Mouse (Mus musculus) layer of hippocampus, adult 8-10 months (tissue): ENCODE results near the gene Gm17359. TPM values are rescaled to one million over a fixed set of nuclear protein-coding genes. Genes with fewer than 3 reads are reported as not detected.

Experiments used
- DNase-seq, 2 experiments: peaks; one replicate each; pipeline ENCODE4 v3.0.0; 2022; ENCODE audit warnings: low spot score in 2 of 2
- total RNA-seq, 4 experiments: library from RNA; stranded (reverse); gene quantifications; 2 replicates each; pipeline ENCODE4 v1.2.4; 2022

Gene Gm17359
- not detected for total RNA-seq

GRCm38 (mm10) chr3:79336044-79336766 is at the start of gene Gm17359:
Gene Gm17359 (plus strand): TSS chr3:79336661.
- no peak for DNase-seq

- DNase-seq: peak; percentile 93 to 95
These were observed 49.3 kb upstream of the Gm17359 start for GRCm38 (mm10) chr3:79287108-79287576.

GRCm38 (mm10) chr3:79287699-79288458 is 48.6 kb upstream of the Gm17359 start:
- peak in 1 of 2 experiments; percentile 27 for DNase-seq

DNA sequence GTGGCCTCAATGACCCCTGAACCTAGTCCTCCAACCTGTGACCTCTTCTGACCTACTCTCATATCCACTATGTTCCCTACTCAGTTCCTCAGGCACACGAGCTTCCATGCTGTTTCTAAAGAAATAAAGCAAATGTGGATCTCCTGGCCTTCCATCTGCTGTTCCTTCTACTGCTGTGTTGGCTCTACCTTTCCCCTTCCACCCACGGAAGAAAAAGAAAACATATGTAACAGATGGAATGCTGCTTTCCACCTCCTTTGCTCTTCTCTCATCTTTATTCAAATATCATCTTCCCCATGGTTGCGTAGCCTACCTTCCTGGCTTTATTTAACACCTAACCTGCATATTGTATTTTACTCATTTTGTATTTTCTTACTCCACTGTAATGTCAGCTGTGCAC is 47.4 kb upstream of the Gm17359 start:
- peak; percentile 25 to 45 for DNase-seq

DNA sequence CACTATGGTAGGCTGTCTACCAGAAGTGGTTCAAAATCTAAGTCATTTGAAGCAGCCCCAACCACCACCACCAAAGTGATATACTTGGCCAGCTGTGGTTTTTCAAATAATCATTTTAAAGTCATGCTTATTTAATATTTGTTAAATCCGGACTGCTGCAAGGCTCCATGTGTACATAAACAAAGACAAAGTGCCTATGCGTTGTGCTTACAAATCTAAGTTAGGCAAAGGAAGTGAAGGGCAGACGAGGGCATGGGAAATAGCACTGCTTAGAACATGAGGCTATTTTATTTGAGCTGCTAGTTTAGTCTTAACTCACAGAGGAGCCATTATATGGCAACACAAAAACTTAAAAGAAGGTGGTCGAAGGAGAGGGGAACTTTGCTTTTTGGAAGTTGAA is 43.4 kb upstream of the Gm17359 start:
- no peak for DNase-seq

- DNase-seq: no peak
These were observed 41.8 kb upstream of the Gm17359 start for GRCm38 (mm10) chr3:79294701-79295100.

DNA sequence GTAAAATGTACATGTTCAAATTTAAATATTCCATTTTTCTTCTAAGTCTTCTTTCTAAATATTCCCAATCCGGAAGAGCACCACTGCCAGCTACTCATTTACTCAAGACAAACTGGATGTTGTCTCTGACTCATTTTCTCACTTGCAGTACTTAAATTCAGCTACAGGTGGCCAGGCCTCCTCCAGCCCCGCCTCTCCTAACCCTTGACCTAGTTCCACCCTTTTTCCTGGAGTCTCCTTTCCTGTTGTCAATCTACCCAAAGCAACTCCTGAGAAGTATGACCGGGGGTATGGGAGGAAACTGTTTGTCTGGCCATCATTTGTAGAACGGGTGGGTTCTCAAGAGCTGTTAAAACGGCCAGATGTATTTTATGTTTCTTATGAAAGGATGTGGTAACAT is 40.4 kb upstream of the Gm17359 start:
- no peak for DNase-seq

- no peak for DNase-seq
These were observed 39.9 kb upstream of the Gm17359 start for GRCm38 (mm10) chr3:79296586-79296985.

DNA sequence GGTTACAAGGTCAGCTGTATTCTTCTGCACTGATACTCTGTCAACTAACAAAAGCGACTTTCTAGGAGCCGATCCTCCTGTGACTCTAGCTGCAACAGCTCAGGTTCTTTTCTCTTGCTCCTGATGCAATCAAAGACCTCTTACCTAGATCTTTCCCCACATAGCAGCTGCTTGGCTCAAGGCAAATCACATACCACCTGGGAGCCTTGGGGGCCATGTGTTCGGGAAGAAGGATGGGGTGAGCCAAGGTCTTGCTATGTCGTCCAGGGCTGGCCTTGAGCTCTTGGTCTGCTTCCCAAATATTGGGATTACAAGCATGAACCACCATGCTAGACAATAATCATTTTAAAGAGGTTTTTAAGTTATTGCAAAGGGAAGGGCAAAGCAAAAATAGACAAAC is 39.2 kb upstream of the Gm17359 start:
- no peak for DNase-seq

- no peak for DNase-seq
These were observed 37.1 kb upstream of the Gm17359 start for GRCm38 (mm10) chr3:79299401-79299800.

- no peak for DNase-seq
These were observed 27.9 kb upstream of the Gm17359 start for GRCm38 (mm10) chr3:79308605-79309004.

- no peak for DNase-seq
These were observed 26.3 kb upstream of the Gm17359 start for GRCm38 (mm10) chr3:79310184-79310583.

DNA sequence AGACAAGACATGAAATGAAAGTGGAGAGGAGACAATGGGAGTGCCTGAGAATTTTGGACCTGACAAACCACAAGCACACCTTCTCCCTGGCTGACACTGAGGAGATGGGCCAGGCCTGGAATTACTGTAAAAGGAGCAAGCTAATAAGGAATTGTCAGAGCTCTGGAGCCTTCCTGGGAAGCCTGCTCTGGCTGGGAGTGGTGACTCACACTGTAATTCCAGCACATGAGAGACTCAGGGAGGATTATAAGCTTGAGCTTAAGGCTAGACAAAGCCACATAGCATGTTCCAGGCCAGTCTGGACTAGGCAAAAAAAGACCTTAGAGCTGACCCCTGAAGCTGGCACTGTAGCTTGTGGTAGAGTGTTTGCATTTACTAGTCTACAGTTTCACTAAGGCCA is 24.6 kb upstream of the Gm17359 start:
- no peak for DNase-seq

- DNase-seq: peak; percentile 74 to 82
These were observed 22.3 kb upstream of the Gm17359 start for GRCm38 (mm10) chr3:79314006-79314698.

DNA sequence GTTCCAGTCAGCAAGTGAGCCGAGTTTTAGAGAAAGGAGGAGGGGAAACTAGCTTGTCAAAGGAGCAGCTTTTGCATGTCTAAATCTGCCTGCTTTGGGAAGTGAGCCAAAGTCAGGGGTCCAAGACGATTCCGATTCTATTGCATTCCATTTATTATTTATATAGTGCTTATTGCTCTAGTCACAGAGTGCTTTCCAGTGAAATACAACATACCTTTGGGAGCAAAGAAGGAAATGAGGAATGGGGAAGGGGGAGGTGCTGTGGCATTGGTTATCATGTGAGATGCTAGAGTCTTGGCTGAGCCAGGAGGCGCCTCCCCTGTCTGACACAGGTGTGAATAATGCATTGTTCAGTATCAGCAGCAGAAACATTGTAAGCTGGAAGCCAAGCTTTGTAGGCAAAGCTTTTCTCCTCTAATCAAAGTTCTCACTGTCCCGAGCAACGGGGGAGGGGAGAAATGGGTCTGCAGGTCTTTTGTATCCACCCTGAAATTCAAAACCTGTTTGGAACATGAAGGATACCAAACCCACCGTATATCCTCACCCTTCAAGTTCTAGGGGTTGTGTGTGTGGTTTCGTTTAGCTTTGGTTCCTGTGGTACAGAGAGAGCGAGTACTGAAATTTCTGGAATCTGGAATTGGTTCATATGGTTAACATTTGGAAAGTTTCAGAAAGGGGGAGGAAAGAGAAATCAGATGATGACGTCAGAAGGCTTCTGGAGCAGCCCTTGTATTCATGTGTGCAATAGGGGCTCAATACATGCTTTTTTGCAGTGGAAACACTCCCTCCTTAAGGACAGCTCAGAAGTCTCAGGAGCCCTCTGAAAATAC is 11.5 kb upstream of the Gm17359 start:
- DNase-seq: no peak

DNA sequence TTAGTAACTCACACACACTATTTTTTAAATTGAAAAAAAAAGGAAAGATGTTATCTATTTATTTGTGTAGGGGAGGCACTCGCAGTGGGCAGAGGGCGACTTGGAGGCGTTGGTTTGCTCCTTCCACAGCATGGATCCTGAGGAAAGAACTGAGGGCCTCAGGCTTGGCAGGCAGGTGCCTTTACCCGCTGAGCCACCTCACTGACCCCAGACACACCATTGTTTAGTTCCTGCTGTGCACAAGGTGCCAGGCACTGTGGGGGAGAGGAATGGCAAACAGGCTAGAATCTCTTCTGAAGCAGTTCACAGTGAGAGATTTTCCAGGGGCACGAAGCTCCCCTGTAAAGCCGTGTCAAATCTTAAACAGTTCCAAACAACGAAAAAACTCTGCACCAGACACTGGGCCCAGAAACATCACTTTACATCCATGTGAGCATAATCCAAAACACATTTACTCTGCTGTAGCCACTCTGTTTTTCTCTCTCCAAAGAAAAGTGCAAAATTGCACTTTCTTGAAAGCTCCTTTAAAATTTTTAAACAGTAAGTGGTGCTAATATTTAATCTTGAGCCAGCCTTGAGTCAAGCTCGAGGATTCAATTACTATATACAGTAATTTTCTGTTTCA is 6.7 kb upstream of the Gm17359 start:
- no peak for DNase-seq

GRCm38 (mm10) chr3:79333051-79333450 is 3.4 kb upstream of the Gm17359 start:
- DNase-seq: no peak

DNA sequence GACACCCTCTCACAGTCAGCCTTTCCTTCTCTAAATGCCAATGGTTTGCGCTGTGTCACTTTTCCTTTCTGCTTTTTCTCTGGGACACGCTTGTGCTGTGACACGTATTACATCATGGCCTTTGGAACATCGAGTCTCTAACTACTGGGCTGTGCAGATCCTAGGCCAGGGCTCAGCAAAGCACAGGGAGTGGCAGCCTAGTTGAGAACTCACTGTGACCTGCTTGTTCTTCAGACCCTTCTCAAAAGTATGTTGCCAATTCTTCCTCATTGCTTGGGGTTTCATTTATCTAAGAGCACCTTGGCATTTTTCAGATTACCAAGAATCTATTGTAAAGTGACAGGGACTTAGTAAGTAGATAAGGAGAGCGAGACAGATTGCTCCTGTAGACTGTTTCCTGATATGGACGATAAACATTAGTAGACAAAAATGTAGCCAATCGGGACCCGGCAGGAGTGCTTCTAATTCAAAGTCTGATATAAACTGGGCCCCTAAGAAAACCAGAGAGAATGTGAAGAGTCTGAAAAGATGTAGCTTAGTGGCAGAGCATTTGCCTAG is 2.7 kb upstream of the Gm17359 start:
- no peak for DNase-seq

DNA sequence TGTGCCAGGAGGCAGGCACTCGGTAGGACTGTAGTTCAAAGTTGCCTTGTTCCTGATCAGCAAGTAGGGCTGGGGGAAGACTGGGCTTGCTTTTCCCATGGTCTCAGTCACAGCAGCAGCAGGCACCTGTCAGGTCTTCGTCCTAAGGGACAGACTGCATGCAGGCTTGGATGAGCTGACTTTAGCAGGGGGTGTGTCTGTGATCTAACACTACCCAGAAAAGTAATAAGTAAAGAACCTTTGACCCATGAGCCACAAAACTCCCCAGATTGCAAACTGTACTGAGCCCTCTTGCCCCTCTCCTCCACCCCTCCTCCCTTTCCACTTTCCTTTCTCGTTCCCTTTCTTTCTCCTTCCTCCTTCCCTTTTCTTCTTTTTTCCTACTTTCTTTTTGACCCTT is 4.3 kb downstream of the Gm17359 start:
- DNase-seq: no peak

DNA sequence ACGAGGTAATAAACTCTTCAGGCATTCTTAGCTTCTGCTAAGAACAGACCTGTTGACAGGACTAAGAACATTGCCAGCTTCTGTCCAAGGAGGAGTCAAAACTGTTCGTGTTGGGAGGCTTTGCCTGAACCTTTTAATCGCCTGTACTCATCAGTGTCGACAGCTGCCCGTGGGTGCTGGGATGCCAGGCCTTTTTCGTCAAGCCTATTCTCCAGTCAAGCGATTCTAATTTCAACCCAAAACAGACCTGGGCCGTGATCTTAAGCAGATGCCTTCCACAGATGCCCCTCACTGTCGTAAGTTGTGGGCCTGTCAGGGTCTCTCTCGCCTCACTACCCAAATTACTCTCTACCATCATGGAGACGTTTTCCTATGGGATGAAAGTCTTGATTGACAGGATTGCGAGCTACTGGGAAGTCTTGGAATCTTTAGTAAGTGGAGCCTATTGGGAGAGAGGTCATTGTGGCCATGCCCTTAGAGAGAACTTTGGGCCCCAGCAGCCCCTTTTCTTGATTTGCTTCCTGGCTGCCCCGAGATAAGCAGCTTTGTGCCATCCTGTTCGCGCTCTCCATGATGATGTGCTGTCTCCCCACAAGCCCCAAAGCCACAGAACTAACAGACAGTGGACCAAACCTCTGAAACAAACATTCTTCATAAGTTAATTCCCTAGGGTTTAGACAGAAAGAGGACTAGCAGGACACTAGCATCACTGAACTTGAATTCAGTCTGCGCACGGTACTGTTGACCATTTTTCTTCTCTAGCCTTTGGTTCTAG is 6.7 kb downstream of the Gm17359 start:
- DNase-seq: no peak
